Mouse (Mus musculus): Measurements from ENCODE around the gene Prss50. TPM values are rescaled to one million over a fixed set of nuclear protein-coding genes. Genes with fewer than 3 reads are reported as not detected.

The Prss50 gene
- total and polyA plus RNA-seq, 2 experiments from 2014 or later: not detected

DNA sequence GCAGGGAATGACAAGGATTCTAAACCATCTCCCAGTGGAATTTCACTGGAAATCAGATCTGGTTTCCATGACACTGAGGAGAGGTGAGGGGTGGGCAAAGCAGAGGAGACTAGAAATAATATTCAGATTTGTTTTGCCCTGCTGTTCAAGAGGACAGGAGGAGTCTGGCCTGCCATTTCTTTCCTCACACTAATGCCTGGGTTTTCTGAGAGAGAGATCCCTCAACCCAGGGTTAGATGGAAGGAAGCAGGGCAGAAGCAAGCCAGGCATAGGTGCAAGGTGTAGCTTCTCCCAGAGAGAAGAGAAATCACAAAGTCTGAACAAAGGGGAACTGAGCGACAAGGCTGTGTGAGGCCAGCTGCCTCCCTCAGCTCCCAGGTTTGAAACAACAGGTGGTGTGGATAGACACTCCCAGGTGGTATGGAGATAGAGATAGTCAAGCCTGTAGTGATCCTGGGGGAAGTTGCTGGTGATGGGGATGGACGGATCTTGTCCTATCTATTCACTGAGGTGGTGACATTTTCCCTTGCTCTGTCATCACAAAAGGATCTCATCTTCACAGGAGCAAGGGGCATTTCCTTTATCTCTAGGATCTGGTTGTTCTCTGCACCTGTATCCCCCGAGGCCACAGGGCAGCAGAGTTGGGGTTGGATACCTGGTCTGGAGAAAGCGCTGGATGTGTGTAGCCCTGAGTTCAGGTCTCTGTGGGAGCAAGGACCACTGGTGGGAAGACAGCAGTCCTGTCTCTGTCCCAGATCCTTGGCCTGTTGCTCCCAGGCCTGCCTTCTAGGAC lies 50.3 kb downstream of the Prss50 start:
- Histone ChIP-seq H3K36me3 (replicated peaks; ENCODE audit: control insufficient read depth, insufficient read depth, low read length) (no peaks in the 10 kb centered on the region), H3K4me3 (ENCODE audit: low read depth, low read length) (no peak overlapping the region), H3K27me3 (ENCODE audit: control insufficient read depth, insufficient read depth, low read length) (no peaks in the 10 kb centered on the region), H3K4me2 (ENCODE audit: low read depth, low read length) (no peak overlapping the region), H3K27ac (ENCODE audit: low read depth) (peak overlapping the region; percentile 57; the same call in 1 of the 2 replicates), H3K4me1 (ENCODE audit: control insufficient read depth, insufficient read depth) (no peaks in the 10 kb centered on the region), H3K9me3 (replicated peaks; ENCODE audit: control insufficient read depth, low read length) (no peaks in the 10 kb centered on the region), H3K9ac (replicated peaks; ENCODE audit: low read depth, low read length) (no peak overlapping the region)
- ATAC-seq (ENCODE audit: insufficient read depth, low read depth) (no peak), DNase-seq (ENCODE audit: low spot score) (no peak)
- 74% methylated on average over 4 of the region's 4 CpGs for WGBS
- TF ChIP-seq EP300 (IDR thresholded peaks at IDR 0.05; ENCODE audit: low read depth) (no peak), CTCF (IDR thresholded peaks at IDR 0.05; ENCODE audit: low read depth) (no peak)

GRCm38 (mm10) chr9:110908631-110909016 lies 50.9 kb downstream of the Prss50 start:
- H3K4me2 ChIP-seq (ENCODE audit: low read depth, low read length): no peak overlapping the region
- 79% methylated on average over 3 of the region's 3 CpGs for WGBS
- ATAC-seq (ENCODE audit: insufficient read depth, low read depth): no peak

DNA sequence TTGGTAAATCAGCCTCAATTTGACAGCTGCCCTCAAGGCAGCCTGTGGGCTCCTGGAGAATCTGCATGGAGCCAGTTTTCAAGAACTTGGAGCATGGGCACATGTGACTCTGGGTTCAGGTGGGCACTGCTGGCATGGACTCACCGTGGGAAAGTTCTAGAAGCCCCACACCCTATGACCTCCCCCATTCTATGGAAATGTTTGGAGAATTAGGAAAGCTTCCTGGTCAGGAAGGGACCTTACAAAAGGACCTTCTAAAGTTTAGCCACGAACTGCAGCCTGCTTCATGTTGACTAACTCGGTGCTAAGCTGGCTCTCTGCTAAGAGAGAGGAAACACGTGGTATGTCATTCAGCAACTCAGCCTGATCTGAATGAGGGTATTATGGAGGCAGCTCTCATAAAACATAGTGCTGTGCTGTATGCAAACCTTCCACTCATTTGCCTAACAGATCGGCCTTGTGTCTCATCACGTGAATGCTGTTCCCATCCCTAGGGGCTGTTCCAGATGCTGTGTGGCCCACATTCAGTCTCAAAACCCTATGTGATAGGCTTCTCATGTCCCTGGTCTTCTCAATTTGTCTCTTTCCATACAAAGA lies 51.7 kb downstream of the Prss50 start:
- Histone ChIP-seq H3K4me1 (ENCODE audit: control insufficient read depth, insufficient read depth) (no peaks in the 10 kb centered on the region), H3K27ac (ENCODE audit: low read depth) (no peak overlapping the region), H3K27me3 (ENCODE audit: control insufficient read depth, insufficient read depth, low read length) (no peaks in the 10 kb centered on the region), H3K4me3 (ENCODE audit: low read depth, low read length) (no peak overlapping the region), H3K9ac (replicated peaks; ENCODE audit: low read depth, low read length) (no peak overlapping the region), H3K4me2 (ENCODE audit: low read depth, low read length) (no peak overlapping the region), H3K9me3 (replicated peaks; ENCODE audit: control insufficient read depth, low read length) (no peaks in the 10 kb centered on the region), H3K36me3 (replicated peaks; ENCODE audit: control insufficient read depth, insufficient read depth, low read length) (no peaks in the 10 kb centered on the region)
- 67% methylated on average over 6 of the region's 6 CpGs for WGBS
- DNase-seq (ENCODE audit: low spot score) (no peak), ATAC-seq (ENCODE audit: insufficient read depth, low read depth) (no peak)
- TF ChIP-seq CTCF (IDR thresholded peaks at IDR 0.05; ENCODE audit: low read depth) (no peak), EP300 (IDR thresholded peaks at IDR 0.05; ENCODE audit: low read depth) (no peak)

More at GRCm38 (mm10) chr9:110908631-110909016, 50.9 kb downstream of the Prss50 start:
- no peak for DNase-seq (ENCODE audit: low spot score)
- Histone ChIP-seq H3K4me1 (ENCODE audit: control insufficient read depth, insufficient read depth) (no peaks in the 10 kb centered on the region), H3K9me3 (replicated peaks; ENCODE audit: control insufficient read depth, low read length) (no peaks in the 10 kb centered on the region), H3K9ac (replicated peaks; ENCODE audit: low read depth, low read length) (no peak overlapping the region), H3K27ac (ENCODE audit: low read depth) (no peak overlapping the region; the same call in 1 of the 2 replicates), H3K27me3 (ENCODE audit: control insufficient read depth, insufficient read depth, low read length) (no peaks in the 10 kb centered on the region), H3K36me3 (replicated peaks; ENCODE audit: control insufficient read depth, insufficient read depth, low read length) (no peaks in the 10 kb centered on the region), H3K4me3 (ENCODE audit: low read depth, low read length) (no peak overlapping the region)
- TF ChIP-seq EP300 (IDR thresholded peaks at IDR 0.05; ENCODE audit: low read depth) (no peak), CTCF (IDR thresholded peaks at IDR 0.05; ENCODE audit: low read depth) (no peak)

Other genes starting within 250 kb of the Prss50 start
- gene Nradd, start 233.5 kb upstream of the Prss50 start, total RNA-seq (2014; rRNA removed; ENCODE audit: low replicate concordance): 7.9 and 22.8 TPM in 2 replicates
- 10.4 and 11.5 TPM in 2 replicates for gene Nradd, start 233.5 kb upstream of the Prss50 start, polyA plus RNA-seq (2015; fragmentation: Nextera tagmentation; extraction: Ambion mirVana)
- 11.5 and 12.9 TPM in 2 replicates for gene Nbeal2, start 203.8 kb upstream of the Prss50 start, total RNA-seq (2014; rRNA removed; ENCODE audit: low replicate concordance)
- 1.2 and 1.6 TPM in 2 replicates for gene Nbeal2, start 203.8 kb upstream of the Prss50 start, polyA plus RNA-seq (2015; fragmentation: Nextera tagmentation; extraction: Ambion mirVana)
- 52.9 and 95.9 TPM in 2 replicates for gene Ccdc12, start 201.5 kb upstream of the Prss50 start, total RNA-seq (2014; rRNA removed; ENCODE audit: low replicate concordance)
- gene Ccdc12, start 201.5 kb upstream of the Prss50 start, polyA plus RNA-seq (2015; fragmentation: Nextera tagmentation; extraction: Ambion mirVana): 134 and 143 TPM in 2 replicates
- gene Myl3, start 116.1 kb upstream of the Prss50 start, total RNA-seq (2014; rRNA removed; ENCODE audit: low replicate concordance): 7,206 and 8,752 TPM in 2 replicates
- gene Myl3, start 116.1 kb upstream of the Prss50 start, polyA plus RNA-seq (2015; fragmentation: Nextera tagmentation; extraction: Ambion mirVana): 7,883 and 7,975 TPM in 2 replicates
- gene Pth1r, start 110.8 kb upstream of the Prss50 start, total RNA-seq (2014; rRNA removed; ENCODE audit: low replicate concordance): 34.2 and 41.8 TPM in 2 replicates
- gene Pth1r, start 110.8 kb upstream of the Prss50 start, polyA plus RNA-seq (2015; fragmentation: Nextera tagmentation; extraction: Ambion mirVana): 11.4 and 12.0 TPM in 2 replicates
- not detected in 2 replicates for gene Prss42, start 59.8 kb upstream of the Prss50 start, total RNA-seq (2014; rRNA removed; ENCODE audit: low replicate concordance)
- not detected in 2 replicates for gene Prss42, start 59.8 kb upstream of the Prss50 start, polyA plus RNA-seq (2015; fragmentation: Nextera tagmentation; extraction: Ambion mirVana)
- gene Prss44, start 44.0 kb upstream of the Prss50 start, total RNA-seq (2014; rRNA removed; ENCODE audit: low replicate concordance): not detected in 2 replicates
- not detected in 2 replicates for gene Prss44, start 44.0 kb upstream of the Prss50 start, polyA plus RNA-seq (2015; fragmentation: Nextera tagmentation; extraction: Ambion mirVana)
- gene Prss43, start 31.3 kb upstream of the Prss50 start, total RNA-seq (2014; rRNA removed; ENCODE audit: low replicate concordance): not detected in 2 replicates
- 0.04 TPM in 1 of 2 replicates, not detected in the other for gene Prss43, start 31.3 kb upstream of the Prss50 start, polyA plus RNA-seq (2015; fragmentation: Nextera tagmentation; extraction: Ambion mirVana)
- gene Prss45, start 23.4 kb upstream of the Prss50 start, total RNA-seq (2014; rRNA removed; ENCODE audit: low replicate concordance): not detected in 2 replicates
- 0.15 TPM in 1 of 2 replicates, not detected in the other for gene Prss45, start 23.4 kb upstream of the Prss50 start, polyA plus RNA-seq (2015; fragmentation: Nextera tagmentation; extraction: Ambion mirVana)
- not detected in 2 replicates for gene Prss46, start 13.5 kb upstream of the Prss50 start, total RNA-seq (2014; rRNA removed; ENCODE audit: low replicate concordance)
- not detected in 2 replicates for gene Prss46, start 13.5 kb upstream of the Prss50 start, polyA plus RNA-seq (2015; fragmentation: Nextera tagmentation; extraction: Ambion mirVana)
- gene Als2cl, start 21.9 kb downstream of the Prss50 start, total RNA-seq (2014; rRNA removed; ENCODE audit: low replicate concordance): 5.5 and 6.0 TPM in 2 replicates
- 1.3 and 2.1 TPM in 2 replicates for gene Als2cl, start 21.9 kb downstream of the Prss50 start, polyA plus RNA-seq (2015; fragmentation: Nextera tagmentation; extraction: Ambion mirVana)
- gene Tmie, start 22.1 kb downstream of the Prss50 start, total RNA-seq (2014; rRNA removed; ENCODE audit: low replicate concordance): 2.1 TPM in 1 of 2 replicates, not detected in the other
- gene Tmie, start 22.1 kb downstream of the Prss50 start, polyA plus RNA-seq (2015; fragmentation: Nextera tagmentation; extraction: Ambion mirVana): 0.71 and 0.81 TPM in 2 replicates
- not detected in 2 replicates for gene Fam240a, start 58.9 kb downstream of the Prss50 start, total RNA-seq (2014; rRNA removed; ENCODE audit: low replicate concordance)
- gene Fam240a, start 58.9 kb downstream of the Prss50 start, polyA plus RNA-seq (2015; fragmentation: Nextera tagmentation; extraction: Ambion mirVana): not detected in 2 replicates
- not detected in 2 replicates for gene Tdgf1, start 88.2 kb downstream of the Prss50 start, total RNA-seq (2014; rRNA removed; ENCODE audit: low replicate concordance)
- gene Tdgf1, start 88.2 kb downstream of the Prss50 start, polyA plus RNA-seq (2015; fragmentation: Nextera tagmentation; extraction: Ambion mirVana): not detected in 2 replicates
- 7.1 and 11.4 TPM in 2 replicates for gene Lrrc2, start 93.6 kb downstream of the Prss50 start, total RNA-seq (2014; rRNA removed; ENCODE audit: low replicate concordance)
- gene Lrrc2, start 93.6 kb downstream of the Prss50 start, polyA plus RNA-seq (2015; fragmentation: Nextera tagmentation; extraction: Ambion mirVana): 14.6 and 21.0 TPM in 2 replicates
- gene Rtp3, start 132.6 kb downstream of the Prss50 start, total RNA-seq (2014; rRNA removed; ENCODE audit: low replicate concordance): 0.46 and 1.4 TPM in 2 replicates
- gene Rtp3, start 132.6 kb downstream of the Prss50 start, polyA plus RNA-seq (2015; fragmentation: Nextera tagmentation; extraction: Ambion mirVana): 0.21 and 0.26 TPM in 2 replicates
- 3.3 and 25.2 TPM in 2 replicates for gene Ltf, start 161.3 kb downstream of the Prss50 start, total RNA-seq (2014; rRNA removed; ENCODE audit: low replicate concordance)
- 0.72 and 1.5 TPM in 2 replicates for gene Ltf, start 161.3 kb downstream of the Prss50 start, polyA plus RNA-seq (2015; fragmentation: Nextera tagmentation; extraction: Ambion mirVana)
- 7.6 and 8.5 TPM in 2 replicates for gene Ccrl2, start 199.6 kb downstream of the Prss50 start, total RNA-seq (2014; rRNA removed; ENCODE audit: low replicate concordance)
- gene Ccrl2, start 199.6 kb downstream of the Prss50 start, polyA plus RNA-seq (2015; fragmentation: Nextera tagmentation; extraction: Ambion mirVana): 9.9 and 11.6 TPM in 2 replicates